Mouse (Mus musculus) adrenal gland, postnatal 4 days (tissue): ENCODE measurements around the gene Apom. TPM values are rescaled to one million over a fixed set of nuclear protein-coding genes. Genes with fewer than 3 reads are reported as not detected.

Source experiments
- DNase-seq, 2 experiments: peaks; one replicate each; pipeline ENCODE4 v3.0.0; 2021 to 2022; ENCODE audit warnings: low spot score in 2 of 2, mixed read lengths in 2 of 2
- total RNA-seq, 2 experiments: library from RNA; stranded (reverse); gene quantifications; 2 replicates each; pipeline ENCODE4 v1.2.3; 2021

The Apom gene
- total RNA-seq, 2 experiments from 2014 or later = 6.9 to 54.4 TPM

DNA sequence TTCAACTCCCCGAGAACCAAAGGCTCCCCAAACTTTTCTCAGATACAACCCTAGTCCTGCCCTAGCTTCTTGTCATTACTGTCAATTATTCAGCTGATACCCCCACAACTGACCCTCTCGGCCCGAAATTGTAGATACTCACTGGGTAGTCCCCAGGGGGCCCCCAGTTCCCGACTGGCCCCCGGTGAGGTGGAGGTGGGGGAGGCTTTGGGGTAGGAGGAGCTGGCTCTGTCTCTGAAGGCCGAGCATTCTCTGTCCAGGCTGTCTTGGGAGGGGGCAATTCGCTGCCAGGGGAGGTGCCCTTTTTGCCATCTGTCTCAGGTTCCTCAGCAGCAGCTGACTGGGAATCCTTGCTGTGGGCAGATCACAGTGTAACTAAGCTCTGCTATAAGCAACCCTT is 27.8 kb upstream of the Apom start:
- no peak for DNase-seq

DNA sequence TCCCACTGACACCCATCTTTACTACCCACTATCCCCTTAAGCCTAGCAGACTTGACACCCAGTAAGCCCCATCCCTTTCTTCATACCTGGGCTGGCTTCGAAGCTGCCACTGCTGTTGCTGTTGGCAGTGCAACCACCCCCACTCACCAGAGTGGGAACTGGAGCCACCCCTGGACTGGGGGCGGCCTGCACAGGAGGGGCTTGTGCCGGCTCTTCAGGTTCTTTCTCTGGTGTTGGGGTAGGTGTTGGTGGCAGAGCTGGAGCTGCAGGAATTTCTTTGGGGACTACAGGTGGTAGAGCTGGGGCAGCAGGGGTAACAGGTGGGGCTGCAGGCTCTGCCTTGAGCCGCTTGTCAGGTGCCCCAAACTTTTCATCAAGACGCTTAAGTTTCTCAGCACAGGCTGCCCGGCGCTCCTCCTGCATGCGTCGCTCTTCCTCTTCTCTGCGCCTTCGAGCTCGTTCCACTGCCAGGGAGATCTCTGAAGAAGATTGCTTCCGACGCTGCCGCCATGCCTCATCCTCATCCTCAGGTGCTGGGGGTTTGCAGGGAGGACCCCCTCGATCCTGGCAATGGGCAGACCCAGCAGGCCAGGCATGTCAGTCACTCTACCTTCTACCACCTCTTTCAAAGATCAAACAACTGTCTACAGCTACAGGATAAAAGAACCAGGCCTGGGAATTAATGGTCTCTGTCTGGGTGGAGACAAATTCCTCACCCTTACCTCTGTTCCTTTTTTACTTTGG is 27.2 kb upstream of the Apom start:
- no peak for DNase-seq

DNA sequence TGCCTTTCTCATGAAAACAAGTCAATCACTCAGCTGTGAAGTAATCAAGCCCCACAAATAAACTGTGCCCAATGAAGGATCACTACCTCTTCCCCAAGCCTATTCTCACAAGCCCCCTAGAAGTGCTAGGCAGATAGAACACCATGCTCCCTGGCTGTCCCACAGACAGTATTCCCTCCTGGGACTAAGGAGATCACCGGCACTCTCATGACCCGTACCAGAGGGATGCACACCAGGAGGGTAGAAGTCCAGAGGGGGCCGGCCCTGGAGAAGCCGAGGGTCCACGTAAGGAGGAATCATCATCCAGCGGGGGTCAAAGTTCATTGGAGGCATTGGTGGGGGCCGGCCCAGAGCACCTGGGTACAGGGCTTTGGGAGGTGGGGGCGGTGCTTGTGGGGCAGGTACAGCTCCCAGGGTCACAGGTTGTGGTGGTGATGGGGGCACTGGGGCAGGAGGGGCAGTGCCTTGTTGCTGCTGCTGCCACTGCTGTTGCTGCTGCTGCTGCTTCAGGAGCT is 25.9 kb upstream of the Apom start:
- DNase-seq = no peak

DNA sequence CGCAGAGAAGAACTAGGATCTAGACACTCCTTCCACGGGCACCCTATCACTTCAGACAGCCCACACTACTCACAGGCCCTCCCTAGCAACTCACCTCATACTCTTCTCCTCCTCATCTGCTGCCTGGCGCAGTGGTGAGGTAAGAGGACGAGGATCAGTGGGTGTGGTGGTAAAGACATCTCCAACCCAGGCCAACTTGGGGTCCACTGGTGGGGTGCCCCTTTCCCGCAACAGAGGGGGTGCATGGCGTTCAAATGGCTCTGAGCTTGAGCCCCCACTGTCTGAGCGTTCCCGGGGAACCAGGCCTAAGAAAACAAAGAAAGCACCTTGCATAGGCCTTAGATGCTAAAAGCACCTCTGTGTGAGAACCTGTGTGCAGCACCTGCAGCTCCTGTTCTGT is 25.4 kb upstream of the Apom start:
- DNase-seq = no peak

DNA sequence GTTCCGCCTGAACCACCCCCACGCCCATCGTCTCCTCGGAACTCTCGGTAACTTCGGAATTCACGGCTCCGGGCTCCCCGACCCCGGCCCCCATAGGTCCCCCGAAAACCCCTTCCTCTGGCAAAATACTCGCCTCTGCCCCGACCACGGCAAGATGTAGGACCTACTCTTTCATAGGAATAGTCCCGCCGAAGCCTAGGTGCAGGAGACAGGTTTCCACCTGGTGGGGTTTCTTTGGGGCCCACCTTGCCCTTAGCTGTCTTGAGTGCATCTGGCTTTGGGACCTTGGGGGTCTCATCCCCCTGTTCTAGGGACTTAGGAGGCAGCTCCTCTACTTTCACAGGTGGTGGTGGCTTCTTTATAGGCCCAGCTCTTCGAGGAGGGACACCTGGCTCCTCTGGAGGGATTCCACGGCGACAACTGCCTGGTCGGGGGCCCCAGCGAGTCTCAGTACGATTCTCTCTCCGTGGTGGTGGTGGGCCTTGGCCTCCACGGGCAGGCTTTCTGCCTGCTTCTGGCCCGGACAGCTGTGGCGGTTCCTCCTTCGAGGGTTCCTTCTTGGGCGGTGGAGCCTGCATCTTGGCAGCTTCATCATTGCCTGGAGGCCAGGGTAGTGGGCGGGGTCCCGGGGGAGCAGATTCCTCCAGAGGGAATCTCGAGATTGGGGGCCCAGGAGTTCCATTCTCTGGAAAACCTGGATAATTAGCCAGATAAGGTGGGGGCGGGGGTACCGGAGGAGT is 24.8 kb upstream of the Apom start:
- no peak for DNase-seq

DNA sequence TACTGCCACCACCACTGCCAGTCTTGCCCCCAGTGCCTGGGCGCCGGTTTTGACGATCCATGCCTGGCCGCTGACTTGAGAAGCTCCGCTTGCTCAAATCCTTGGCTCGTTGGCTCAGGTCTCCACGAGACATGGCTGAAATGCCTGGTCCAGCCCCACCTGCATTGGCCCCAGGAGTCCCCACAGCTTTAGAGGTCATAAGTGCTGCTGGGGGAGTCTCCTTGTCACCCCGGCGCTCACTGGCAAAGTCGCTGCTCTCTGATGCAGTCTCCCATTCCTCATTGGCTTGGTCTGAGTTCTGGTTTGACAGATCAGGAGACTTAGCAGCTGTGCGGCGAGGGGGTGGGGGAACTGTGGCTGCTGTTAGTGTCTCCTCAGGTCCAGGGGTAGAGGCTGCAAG is 23.6 kb upstream of the Apom start:
- DNase-seq = no peak

DNA sequence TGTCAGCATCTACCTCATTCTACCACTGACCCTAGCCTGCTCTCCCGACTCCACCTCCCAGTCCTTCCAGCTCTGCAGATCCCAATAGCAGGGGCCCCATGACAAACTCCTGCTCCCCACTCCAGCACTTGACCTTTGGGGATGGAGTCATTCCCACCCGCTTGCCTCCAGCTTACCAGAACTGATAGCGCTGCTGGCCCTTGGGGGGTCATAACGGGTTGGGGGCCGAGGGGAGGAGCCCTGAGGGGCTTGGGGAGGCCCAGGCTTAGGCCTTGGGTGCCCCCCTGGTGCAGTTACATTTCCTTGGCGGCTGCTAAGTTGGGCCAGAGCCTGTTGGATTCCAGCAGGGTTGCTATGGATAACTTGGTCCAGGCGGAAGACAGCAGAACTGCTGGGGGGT is 22.8 kb upstream of the Apom start:
- no peak for DNase-seq

DNA sequence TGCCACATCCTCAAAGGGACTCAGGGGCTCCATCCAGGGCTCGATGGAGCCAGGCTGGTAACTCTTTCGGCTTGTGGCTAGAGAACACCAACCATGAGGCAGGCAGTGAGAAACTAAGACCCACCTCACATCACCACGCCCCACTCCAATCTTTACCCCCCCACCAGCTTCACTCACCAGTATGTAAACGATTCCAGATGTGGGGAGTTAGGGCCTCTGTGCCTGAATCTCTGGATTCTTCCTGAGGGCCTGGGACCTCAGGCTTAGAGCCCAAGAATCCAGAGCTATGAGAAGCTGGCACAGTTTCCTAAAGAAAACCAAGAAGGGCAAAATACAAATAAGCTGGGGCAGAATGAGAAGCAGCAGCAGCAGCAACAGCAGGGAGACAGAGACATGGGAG is 22.1 kb upstream of the Apom start:
- no peak for DNase-seq

DNA sequence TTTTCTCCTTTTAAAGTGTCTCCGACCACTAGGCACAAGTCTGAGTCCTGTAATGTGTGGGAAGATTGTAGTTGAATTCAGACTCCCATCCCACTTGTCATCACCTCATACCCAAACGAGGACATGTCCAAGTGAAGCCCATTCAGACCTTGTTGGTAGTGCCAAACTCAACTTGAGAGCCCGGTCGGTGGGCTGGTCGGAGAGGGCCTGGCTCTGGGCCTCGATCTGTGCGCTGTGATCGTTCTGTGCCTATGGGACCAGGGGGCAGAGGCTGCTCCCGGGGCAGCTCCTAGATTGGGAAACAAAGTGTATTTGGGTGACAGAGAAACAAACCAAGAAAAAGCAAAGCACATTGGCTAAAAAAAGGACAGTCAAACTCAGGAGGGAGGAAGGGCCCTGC is 21.2 kb upstream of the Apom start:
- no peak for DNase-seq

DNA sequence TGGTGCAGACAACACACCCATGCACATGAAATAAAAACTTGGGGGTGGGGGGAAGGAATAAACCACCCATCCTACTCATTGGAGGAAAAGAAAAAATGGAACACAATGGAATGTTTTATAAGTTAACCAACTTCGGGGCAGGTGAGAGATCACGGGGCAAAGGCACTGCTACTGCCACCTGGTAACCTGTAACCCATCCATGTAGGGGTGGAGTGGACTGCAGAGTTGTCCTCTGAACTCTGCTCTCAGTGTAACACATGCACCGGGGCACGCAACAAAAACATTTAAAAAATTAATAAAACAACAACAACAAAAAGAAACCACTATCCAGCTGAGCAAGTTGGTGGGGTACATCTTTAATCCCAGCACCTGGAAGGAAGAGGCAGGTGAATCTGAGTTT is 20.3 kb upstream of the Apom start:
- no peak for DNase-seq

DNA sequence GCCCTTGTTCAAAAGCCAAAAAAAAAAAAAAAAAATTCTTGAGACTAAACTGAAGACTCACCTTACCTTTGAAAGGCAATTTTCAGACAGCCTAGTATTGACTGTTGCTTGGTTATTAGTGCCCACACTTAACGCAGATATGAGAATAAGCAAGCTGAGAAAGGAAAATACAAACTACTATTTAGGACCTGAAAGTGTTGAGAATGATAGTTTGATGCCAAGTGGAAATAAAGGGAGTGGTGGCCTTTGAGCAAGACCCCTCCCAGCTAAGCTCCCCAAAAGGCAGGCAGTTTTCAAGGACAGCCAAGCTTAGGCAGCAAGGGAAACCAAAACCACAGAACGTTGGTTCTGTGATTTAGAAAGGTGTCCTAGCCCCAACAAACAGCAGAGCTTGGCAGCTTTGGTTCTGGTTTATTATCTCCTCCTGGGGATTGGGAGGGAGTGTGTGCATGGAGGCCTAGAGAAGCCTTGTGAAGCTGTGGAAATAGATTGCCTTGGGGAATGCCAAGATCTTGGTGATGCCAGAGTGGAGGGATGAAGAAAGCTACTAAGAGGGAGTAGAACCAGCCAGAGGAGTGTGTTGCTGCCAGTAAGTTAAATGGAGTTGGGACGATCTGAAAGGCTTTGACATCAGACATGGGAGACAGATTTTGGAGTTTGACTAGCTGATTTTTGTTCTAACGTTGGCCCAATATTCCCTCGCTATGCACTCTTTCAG is 16.2 kb upstream of the Apom start:
- DNase-seq = no peak

DNA sequence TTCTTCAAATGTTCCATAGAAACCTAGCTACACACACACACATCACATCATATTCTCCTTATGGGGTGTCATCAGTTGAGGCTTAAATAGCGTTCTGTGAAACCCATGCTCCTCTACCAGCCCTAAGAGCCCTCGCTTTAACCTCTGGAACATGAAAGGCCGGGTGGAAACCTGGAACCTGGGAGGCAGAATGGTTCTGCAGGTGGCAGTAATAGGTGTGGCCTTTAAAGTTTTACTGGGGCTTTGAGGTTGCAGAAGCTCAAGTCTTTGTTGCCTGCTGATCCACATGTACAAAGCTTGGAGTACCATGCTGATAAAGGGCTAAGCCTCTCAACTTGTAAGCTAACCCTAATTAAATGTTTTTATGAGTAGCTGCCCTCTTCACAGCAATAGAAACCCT is 15.5 kb upstream of the Apom start:
- DNase-seq = no peak

DNA sequence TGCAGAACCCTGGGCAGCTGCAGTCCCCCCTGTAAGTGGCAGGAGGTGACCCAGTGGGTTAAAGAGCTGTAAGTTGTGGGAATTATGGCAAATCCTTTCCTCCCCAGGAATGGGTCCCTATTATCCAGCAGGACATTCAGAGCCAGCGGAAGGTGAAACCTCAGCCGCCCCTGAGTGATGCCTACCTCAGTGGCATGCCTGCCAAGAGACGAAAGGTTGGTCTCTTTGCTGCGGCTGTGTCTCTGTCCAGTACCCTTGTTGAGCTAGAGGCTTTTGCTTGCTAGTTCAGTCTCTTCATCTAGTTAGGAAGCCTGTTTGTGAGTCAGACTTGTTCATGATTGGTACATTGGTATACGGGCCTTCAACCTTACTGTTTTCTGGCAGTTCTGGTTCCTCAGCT is 14.3 kb upstream of the Apom start:
- no peak for DNase-seq

DNA sequence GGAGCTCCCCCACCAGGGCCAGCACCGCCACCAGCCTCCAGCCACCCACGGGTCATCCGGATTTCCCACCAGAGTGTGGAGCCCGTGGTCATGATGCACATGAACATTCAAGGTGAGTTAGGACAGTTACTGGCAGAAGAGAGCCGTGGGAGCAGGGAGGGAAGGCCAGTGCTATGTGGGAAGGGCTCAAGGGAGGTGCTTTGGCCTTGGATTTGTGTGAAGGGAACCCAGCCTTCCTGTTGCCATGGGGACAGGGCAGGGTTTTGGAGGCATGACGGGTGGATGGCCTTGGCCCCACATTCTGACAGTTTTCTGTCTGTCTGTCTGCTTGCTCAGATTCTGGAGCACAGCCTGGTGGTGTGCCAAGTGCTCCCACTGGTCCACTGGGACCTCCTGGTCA is 10.1 kb upstream of the Apom start:
- peak in 1 of 2 experiments; percentile 62 for DNase-seq

DNA sequence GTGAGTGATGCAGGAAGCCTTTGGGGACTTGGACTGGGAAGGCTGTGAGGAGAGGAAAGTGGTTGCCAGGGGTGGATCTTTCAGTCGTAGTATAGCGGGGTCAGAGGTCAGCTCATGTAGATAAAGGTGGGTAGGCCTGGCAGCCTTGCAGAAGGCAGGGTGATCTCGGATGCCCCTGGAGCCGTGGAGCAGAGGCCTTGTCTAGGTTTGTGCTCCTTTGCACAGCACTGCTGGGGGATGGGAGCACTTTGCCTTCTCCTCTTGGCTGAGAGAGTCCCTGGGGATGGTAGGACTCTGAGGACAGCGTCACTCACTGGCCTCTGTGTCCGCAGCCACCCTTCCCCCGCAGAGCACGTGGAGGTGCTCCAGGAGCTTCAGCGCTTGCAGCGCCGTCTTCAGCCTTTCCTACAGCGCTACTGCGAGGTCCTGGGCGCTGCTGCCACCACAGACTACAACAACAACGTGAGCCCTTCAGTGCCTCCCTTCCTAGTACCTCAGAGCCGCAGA is 8.7 kb upstream of the Apom start:
- no peak for DNase-seq

DNA sequence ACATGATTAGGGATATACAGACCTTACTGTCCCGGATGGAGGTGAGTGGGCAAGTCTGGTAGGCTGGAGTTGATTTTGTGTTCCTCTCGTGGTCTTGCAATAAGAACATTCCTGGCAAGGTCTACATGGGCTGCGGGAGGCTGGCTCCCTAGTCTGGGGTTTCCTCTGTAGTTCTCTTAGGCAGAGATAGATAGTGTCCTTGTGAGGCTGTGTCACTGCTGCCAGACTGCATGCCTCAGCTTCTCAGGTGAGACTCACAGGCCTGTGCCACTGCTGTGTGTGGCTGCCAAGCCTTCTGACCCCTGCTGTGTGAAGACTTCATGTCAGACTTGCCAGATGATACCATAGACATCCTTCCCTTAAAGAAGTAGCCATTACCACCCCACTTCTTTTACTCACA is 7.4 kb upstream of the Apom start:
- DNase-seq = no peak

DNA sequence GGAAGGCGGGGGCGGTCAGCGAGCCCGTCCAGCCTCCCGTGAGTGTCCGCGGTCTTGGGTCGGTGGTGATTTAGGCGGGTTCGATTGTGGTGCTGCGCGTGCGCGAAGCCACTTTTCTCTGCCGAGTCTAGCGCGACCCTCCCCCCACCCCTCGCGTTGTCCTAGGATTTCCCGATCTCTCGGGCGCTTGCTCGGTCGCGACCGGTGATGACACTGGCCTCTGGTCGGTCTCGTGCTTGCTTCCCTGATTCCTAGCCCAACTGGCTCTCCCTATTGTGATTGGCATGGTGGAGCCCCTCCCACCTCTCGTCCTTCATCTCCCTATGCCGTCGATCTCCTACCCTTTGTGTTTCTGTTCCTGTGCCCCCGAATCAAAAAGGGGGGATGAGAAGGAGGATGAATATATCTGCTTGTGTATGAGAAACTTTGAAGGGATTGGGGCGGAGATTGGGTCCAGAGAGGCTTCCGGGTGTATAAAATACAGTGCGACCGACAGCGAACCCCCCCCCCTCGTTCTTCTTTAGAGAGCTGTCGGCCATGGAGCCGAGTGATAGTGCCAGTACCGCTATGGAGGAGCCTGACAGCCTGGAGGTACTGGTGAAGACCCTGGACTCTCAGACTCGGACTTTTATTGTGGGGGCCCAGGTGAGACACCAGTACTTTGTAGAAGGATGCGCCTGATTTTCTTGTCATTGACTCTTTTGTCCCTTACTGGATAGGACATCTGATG is 3.9 kb upstream of the Apom start:
- DNase-seq = no peak

DNA sequence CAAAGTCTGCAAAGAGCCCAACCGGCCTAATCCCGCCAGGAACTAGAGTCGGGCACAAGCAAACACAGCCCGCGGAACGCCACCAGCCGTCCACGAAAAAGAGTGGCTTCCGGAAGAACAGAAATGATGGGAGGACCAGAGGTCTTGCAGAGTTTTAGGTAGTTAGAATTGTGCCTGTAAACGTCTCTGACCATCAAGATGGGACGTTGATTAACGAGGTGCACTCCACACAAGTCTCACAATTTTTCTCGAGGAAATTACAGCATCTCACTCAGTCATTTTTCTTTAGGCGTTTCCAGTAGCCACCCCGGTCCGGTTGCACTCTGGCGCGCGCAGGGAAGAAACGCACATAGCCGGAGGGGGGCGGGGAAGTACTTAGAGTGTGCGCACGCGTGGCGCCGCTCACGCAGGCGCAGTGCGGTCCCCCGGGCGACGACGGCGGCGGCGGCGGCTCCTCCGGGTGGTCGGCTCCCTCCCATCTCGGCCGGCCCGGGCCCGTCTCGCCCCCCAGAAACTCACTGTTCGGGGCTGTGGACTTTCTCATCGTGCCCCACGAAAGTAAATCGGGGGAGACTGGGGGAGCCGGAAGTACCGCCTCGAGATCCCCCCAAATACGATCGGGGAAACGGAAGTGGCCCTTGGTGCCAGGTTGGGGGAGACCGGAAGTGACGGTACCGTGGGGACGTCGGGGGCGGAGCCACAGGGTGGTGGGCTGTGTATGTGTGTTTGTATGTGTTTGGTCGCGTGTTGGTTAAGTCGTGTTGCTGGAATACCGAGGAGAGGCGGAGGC is 3.1 kb upstream of the Apom start, which contains the start of gene Bag6:
Gene Bag6, plus strand, starts transcription at position 378 of the 790 bp plus-strand sequence.
- DNase-seq = peak; percentile 91 to 92

DNA sequence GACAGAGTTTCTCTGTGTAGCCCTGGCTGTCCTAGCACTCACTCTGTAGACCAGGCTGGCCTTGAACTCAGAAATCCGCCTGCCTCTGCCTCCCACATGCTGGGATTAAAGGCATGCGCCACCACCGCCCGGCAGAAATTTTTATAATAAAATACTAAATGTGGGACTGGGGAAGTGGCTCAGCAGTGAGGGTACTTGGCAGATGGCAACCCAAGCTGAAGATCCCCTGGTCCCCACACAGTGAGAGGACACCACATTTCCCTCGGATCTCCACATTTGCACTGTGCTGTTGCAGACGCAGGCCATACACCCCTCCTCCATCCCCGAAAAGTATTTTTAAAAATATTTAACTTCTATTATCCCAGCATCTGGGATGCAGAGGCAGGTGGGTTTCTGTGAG is 1.7 kb upstream of the Apom start:
- no peak for DNase-seq

DNA sequence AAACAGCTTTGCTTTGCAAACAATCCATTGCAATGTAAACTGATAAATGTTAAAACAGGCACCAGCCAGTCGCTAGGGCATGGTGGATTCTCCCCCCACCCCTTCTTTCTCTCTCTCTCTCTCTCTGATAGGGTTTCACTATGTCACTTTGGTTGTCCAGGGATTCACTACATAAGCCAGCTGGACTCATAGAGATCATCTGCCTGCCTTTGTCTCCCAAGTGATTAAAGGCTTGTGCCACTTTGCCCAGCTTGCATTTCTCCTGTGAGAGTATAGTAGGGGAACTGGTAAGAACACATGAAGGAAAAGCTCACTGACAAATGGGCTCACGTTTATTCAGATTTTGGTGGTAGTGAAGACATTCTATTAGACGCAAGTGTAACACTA is 317 bp upstream of the Apom start:
- DNase-seq = no peak
